Mouse (Mus musculus) c-Kit-positive CD71-positive TER-119-positive erythroid progenitor cells, embryonic 14.5 days (primary cell): ENCODE measurements at regions not wholly inside any gene's neighbourhood (a gene's known extent, or its start where the extent isn't known, plus 50 kb on each side); places are given as distances from the start of the nearest gene placed in this dataset.
"Not testable (repeated sequence)": the region's sequence is repeated elsewhere in the genome, so short reads cannot be mapped to it uniquely, and the experiment has no call there.

Experiments used
- DNase-seq: peaks from one replicate; pipeline ENCODE4 v3.0.0-alpha.2; 2013; ENCODE audit warnings: low spot score

GRCm38 (mm10) chr2:166322668-166323043 is 167.2 kb upstream of the Sulf2 start:
- DNase-seq, result no peak

DNA sequence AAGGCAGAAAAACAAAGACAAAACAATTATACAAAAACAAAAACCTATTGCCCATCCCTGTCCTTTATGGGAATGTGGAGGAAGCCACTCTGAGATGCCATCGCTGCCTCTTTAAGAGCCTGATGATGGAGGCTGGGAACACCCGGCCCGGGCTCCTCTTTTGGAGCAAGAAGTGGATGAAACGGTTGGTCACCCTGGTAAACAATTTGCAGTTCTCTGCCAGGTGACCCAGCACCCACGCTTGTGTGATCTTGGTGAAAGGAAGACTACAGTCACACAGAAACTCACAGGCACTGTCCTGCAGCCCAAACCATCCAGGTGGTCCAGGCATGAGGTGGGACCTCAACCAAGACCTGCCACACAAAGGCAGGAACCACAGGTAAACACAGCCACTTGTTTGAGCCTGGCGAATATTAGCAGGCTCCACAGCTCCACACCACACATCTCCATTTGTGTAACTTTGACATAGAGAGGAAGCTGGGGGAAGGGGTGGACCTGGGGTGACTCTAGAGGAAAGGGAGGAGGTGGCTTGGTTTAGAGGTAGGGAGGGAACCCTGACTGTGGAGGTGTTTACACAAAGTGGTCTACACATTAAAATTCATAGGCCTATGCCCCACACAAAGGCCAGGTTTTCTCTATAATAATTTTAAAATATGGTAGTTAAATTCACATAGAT is 166.7 kb upstream of the Sulf2 start:
- no peak for DNase-seq

DNA sequence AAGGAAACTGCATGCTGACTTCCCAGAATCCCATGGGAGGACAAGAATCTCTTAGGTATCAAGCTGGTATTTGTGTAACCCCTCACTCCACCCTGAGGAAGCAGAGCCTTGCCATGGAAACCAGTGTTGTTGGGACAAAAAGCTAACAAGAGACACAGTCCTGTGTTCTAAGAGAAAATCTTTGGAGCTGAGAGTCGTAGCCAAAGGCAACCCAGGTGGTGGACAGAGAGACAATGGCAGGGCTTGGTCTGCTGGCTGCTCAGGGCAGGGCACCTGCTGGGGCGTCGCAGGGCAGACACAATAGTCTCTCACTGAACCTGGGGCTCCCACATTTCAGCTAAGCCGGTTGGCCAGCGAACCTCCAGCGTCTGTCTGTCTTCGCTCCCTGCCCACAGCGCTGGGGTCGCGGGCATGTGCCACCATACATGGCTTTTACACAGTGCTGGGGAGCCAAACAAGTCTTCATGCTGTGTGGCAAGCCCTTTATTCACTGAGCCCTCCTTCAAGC is 161.0 kb upstream of the Sulf2 start:
- DNase-seq, result no peak

- no peak for DNase-seq
Measured at GRCm38 (mm10) chr2:166310438-166310837, 155.0 kb upstream of the Sulf2 start.

- DNase-seq, result no peak
Measured at GRCm38 (mm10) chr2:166309882-166310281, 154.4 kb upstream of the Sulf2 start.

GRCm38 (mm10) chr2:166307551-166307950 is 152.1 kb upstream of the Sulf2 start:
- no peak for DNase-seq

- DNase-seq, result no peak
Measured at GRCm38 (mm10) chr2:166305044-166306002, 149.9 kb upstream of the Sulf2 start.

DNA sequence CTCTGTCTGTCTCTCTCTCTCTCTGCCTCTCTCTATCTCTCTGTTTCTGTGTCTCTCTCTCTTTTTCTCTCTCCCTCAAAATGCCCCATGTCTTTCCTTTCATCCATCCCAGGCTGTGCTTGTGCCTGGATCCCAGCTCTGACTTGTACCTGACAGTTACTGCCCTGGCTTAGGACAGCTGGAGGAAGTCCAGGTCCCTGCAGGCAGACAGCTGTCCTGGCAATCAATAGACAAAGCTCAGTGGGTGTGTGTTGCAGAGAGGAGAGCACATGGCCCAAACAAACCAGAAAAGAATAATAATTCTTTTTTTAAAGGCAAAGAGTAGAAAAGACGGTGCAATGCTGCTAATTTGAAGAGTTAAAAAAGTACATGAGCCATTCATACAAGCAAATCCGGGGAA is 148.4 kb upstream of the Sulf2 start:
- no peak for DNase-seq

DNA sequence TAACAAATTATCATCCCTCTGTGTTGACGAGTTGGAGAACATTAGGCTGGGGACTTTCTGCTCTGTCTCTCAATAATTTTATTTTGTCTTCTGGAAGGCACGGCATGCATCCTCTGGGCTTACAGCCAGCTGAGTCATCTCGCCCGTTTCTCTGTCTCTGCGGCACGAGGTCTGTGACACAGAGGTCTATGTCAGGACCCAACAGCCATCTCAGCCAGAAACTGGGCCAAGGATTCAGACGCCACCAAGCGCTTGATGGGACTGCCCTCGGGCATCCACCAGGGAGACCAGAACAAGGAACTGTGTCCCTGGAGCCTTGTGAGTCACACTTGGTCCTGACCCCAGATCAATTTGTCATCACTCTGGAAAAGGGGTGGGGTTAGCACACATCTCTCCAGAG is 145.7 kb upstream of the Sulf2 start:
- no peak for DNase-seq

- DNase-seq, result no peak
Measured at GRCm38 (mm10) chr2:166294672-166295071, 139.2 kb upstream of the Sulf2 start.

DNA sequence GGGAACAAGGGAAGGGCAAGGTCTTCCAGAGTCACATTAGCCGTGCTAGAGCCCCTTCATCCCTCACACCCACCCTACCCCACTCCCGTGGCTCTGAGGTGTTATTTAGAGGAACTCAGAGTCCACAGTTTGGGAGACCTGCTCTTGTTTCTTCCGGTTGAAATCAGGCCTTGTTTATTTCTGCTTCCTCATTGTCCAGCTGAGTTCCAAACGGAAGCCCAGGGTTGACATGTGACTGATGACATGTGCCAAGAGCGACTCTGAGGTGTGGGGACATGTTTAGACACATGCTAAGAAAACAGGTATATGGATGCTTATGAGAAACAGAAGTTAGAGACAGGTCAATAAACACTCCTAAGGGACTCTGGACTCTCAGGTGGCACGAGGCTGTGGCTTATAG is 137.5 kb upstream of the Sulf2 start:
- no peak for DNase-seq

DNA sequence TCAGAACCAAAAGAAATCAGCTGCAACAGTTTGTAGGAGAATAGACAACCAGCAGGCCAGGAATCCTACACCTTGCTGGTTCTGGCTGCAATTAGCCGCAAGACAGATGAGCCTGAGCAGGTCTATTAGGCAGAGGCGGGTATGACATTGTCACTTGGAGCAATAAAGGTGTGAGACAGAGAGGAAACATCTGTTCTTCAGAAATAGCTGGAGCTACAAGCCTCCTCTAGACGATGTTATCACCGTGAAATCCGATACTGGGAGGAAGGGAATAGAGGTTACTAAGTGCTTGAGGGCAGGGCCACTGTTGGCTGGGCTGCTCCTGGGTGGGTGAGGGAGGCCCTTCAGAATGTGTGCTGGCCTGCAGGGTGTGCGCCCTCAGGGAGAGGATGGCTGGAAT is 135.8 kb upstream of the Sulf2 start:
- no peak for DNase-seq

DNA sequence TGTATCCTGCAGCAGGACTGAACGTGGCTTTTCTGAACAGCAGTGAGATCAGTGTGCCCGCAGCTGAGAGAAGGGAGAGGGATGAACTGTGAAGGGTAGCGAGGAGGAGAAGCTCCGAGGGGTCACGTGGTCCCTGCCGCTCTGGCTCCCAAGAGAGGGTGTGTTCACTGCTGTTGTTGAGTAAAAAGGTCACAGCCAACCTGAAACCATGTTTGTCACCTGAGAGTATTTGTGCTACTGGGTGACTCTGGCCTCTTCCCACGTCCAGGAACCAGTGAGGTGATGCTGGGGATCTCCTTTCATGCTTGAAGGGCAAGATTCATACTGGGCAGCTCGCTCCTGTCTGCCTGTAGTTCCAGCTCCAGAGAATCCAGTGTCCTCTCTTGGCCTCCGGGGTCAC is 135.4 kb upstream of the Sulf2 start:
- no peak for DNase-seq

GRCm38 (mm10) chr2:166289198-166289597 is 133.7 kb upstream of the Sulf2 start:
- DNase-seq, result no peak

DNA sequence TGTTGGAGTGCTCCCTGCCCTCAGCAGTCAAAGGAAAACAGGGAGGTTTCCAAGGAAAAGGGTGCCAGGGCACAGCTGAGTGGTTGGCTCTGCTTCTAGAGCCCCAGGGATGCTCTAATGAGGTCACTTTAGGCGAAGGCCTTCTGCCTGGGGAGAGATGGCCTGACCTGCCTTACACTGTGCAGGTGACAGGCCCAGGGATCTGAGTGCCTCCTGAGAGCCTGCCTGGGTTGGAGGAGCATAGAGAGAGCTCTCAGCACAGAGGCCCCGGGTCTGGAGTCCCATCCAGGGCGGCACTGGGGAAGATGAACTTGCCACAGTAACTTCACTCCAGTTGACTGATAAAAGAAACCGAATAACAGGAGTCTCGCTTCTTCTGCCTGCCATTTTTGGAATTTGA is 125.7 kb upstream of the Sulf2 start:
- DNase-seq, result not testable (repeated sequence)

- DNase-seq, result no peak
Measured at GRCm38 (mm10) chr2:166280651-166281127, 125.2 kb upstream of the Sulf2 start.

DNA sequence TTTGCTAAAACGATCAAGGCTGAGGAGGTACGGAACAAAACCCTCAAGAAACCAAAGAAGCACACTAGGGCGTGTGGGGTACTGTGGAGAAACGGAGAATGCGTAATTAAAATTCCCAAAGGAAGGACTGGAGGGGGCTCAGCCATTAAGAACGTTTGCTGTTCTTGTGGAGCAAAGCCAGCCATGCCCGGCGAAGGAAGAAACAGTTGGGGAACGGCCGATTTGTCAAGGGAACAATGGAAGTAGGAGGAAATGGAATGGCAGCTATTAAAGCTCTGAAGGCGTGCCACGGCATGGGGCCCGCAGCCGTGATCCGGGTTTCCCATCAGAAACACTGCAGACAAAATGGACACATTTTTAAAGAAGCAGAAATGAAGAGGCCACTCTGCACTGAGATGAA is 124.2 kb upstream of the Sulf2 start:
- DNase-seq, result no peak

DNA sequence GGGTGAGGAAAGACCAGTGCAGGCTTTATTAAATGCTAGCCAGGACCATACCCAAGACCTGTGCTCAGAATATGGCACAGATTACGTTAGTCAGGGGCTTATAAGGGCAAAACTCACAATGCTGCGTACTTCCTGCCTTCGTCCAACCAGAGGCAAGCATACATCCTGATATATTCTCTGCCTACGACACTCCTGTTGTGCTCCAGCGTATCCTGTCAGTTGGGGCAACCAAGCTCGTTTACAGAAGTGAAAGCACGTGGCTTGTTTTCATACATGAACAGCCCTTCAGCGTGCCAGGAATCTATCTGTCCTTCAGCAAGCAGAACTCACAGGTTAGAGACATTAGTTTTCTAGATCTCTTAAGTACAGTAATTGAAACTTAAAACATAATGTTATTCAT is 119.9 kb upstream of the Sulf2 start:
- DNase-seq, result no peak

- no peak for DNase-seq
Measured at GRCm38 (mm10) chr2:166274016-166274346, 118.5 kb upstream of the Sulf2 start.

DNA sequence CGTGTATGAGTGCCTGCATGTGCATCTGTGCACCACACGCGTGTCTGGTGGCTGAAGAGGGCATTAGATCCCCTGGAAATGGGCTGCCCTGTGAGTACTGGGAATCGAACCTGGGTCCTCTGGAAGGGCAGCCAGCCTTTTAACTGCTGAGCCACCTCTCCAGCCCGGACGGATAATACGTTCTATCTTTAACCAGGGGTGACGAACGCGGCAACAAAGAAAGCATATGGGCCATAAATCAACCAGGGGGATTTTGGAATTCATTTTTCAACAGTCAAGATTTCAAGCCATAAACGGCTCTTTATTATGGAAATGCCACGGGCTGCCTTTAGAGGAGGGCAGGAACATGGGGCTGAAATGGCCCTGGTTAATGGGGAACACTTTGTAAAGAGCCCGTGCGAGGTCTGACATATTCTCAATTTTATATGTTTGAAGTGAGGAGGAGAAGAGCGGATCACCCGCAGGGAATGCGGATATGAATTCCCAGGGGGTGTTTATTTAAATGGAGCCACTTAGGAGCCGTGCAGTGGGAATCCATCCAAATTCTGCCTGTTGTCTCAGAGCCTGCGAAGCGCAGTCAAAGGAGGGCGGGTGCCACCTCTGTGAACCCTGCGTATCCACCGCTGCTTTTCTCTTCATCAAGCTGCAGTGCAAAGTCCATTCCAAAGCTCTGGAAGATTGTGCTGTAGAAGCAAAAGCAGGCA is 118.0 kb upstream of the Sulf2 start:
- DNase-seq, result no peak

DNA sequence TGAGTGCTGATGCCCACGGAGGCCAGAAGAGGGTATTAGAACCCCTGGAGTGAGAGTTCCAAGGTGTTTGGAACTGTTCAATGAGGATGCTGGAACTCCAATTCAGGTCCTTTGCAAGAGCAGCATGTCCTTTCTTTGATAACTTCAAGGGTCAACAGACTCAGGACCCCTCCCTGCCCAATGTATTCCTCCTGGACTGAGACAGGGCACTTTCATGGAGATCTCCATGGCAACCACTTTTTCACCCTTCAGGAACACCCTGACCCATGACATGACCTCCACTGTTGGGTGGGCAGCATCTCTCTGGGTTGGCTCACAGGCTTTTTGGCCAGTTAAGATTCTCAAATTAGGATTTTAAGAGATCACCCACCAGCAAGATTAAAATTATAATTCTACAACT is 117.4 kb upstream of the Sulf2 start:
- DNase-seq, result no peak

GRCm38 (mm10) chr2:166272190-166272543 is 116.7 kb upstream of the Sulf2 start:
- no peak for DNase-seq
